In the genomic region with DNA sequence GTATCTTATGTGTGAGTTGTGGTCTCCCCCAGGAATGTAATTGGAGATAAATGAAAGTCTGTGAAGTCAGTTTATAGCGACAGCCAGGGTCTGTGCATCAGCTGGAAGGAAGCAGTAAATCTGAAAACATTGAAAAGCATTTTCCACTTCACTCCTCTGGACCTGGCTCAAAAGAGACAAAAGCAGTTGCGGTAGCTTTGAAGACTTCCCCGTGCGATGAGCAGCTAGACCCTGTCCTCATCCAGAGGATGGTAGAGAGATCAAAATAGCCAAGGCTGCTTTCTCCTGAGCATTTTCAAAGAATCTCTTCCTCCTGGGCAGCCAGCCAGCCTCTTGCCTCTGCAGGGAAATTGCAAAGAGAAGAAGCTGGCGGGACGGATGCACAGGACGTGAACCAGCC, we compare ENCODE assay signal across 8 mouse cellular contexts.
DNase-seq lines count a peak whose midpoint lies in the region; ATAC-seq and TF ChIP-seq lines count a peak whose summit lies in the region.

No protein-coding gene starts in this region.

- no peak overlapping the region for H3K9ac ChIP-seq in kidney, embryonic 16.5 days (replicated peaks; ENCODE audit: low read length)
- H3K9ac ChIP-seq in neural tube, embryonic 15.5 days (replicated peaks) = peak overlapping the region; percentile 28; the same call in 1 of the 2 replicates
- no peak overlapping the region for H3K9ac ChIP-seq in heart, embryonic 11.5 days (ENCODE audit: low read depth, low read length)

- no peak for ATAC-seq in kidney, embryonic 16.5 days (ENCODE audit: low FRiP score, low TSS enrichment)
- no peak for ATAC-seq in neural tube, embryonic 15.5 days (ENCODE audit: low FRiP score)
- no peak for ATAC-seq in heart, embryonic 11.5 days (replicated peaks; ENCODE audit: insufficient number of reproducible peaks, low FRiP score, low TSS enrichment)

- TF ChIP-seq CTCF in cortical plate, adult 2 months (IDR thresholded peaks at IDR 0.05; ENCODE audit: extremely low read depth, insufficient read depth, low read length) = no peak

- no peak overlapping the region for H3K4me2 ChIP-seq in kidney, embryonic 16.5 days (replicated peaks; ENCODE audit: low read depth, low read length)
- H3K4me2 ChIP-seq in neural tube, embryonic 15.5 days = peak overlapping the region; percentile 30
- no peak overlapping the region for H3K4me2 ChIP-seq in heart, embryonic 11.5 days

- no peak for TF ChIP-seq POLR2A in cortical plate, adult 2 months (IDR thresholded peaks at IDR 0.05; ENCODE audit: extremely low read depth, insufficient read depth, low read length)

- WGBS in kidney, embryonic 16.5 days = 44% methylated on average over 7 of the region's 7 CpGs
- WGBS in neural tube, embryonic 15.5 days = 6% methylated on average over 7 of the region's 7 CpGs
- WGBS in heart, embryonic 11.5 days (ENCODE audit: insufficient replicate concordance) = 78% methylated on average over 7 of the region's 7 CpGs

- H3K4me3 ChIP-seq in kidney, embryonic 16.5 days (ENCODE audit: low read length) = no peak overlapping the region
- H3K4me3 ChIP-seq in cortical plate, adult 2 months (ENCODE audit: insufficient read depth, low read length) = no peak overlapping the region
- no peak overlapping the region for H3K4me3 ChIP-seq in neural tube, embryonic 15.5 days (replicated peaks)
- no peak overlapping the region for H3K4me3 ChIP-seq in heart, embryonic 11.5 days (ENCODE audit: low read depth, low read length)

- DNase-seq in kidney, adult 11 months = peak; percentile 3
- peak; percentile 58 to 59 for DNase-seq in kidney, postnatal 4 days
- no peak for DNase-seq in testis, postnatal 10 days (ENCODE audit: low spot score)
- DNase-seq in testis, postnatal 14 days (ENCODE audit: low spot score) = no peak

- no peak overlapping the region for H3K27ac ChIP-seq in kidney, embryonic 16.5 days (ENCODE audit: low read length)
- peak overlapping the region; percentile 67; the same call in 1 of the 2 replicates for H3K27ac ChIP-seq in cortical plate, adult 2 months (ENCODE audit: insufficient read depth, low read length)
- H3K27ac ChIP-seq in neural tube, embryonic 15.5 days (replicated peaks) = peak overlapping the region; percentile 74
- no peak overlapping the region for H3K27ac ChIP-seq in heart, embryonic 11.5 days (ENCODE audit: low read depth, low read length)

- H3K36me3 ChIP-seq in kidney, embryonic 16.5 days (ENCODE audit: insufficient read depth, low read length) = no peaks in the 10 kb centered on the region
- no peaks in the 10 kb centered on the region for H3K36me3 ChIP-seq in neural tube, embryonic 15.5 days
- H3K36me3 ChIP-seq in heart, embryonic 11.5 days (ENCODE audit: control insufficient read depth, insufficient read depth, low read length) = no peaks in the 10 kb centered on the region

- no peaks in the 10 kb centered on the region for H3K4me1 ChIP-seq in kidney, embryonic 16.5 days (ENCODE audit: insufficient read depth, low read length)
- peaks cover 9% of the 10 kb centered on the region; the same call in 1 of the 2 replicates for H3K4me1 ChIP-seq in cortical plate, adult 2 months (ENCODE audit: control insufficient read depth, insufficient read depth, low read length)
- peaks cover 12% of the 10 kb centered on the region for H3K4me1 ChIP-seq in neural tube, embryonic 15.5 days
- no peaks in the 10 kb centered on the region for H3K4me1 ChIP-seq in heart, embryonic 11.5 days (ENCODE audit: control insufficient read depth, insufficient read depth, low read length)

- H3K27me3 ChIP-seq in kidney, embryonic 16.5 days (ENCODE audit: insufficient read depth, low read length) = no peaks in the 10 kb centered on the region
- H3K27me3 ChIP-seq in neural tube, embryonic 15.5 days (replicated peaks) = no peaks in the 10 kb centered on the region
- H3K27me3 ChIP-seq in heart, embryonic 11.5 days (ENCODE audit: control insufficient read depth, insufficient read depth, low read length) = no peaks in the 10 kb centered on the region

- no peaks in the 10 kb centered on the region for H3K9me3 ChIP-seq in kidney, embryonic 16.5 days (ENCODE audit: low read length)
- no peaks in the 10 kb centered on the region for H3K9me3 ChIP-seq in neural tube, embryonic 15.5 days (replicated peaks)
- H3K9me3 ChIP-seq in heart, embryonic 11.5 days (replicated peaks; ENCODE audit: control insufficient read depth, low read length) = no peaks in the 10 kb centered on the region

Comparison
In these comparisons a context has a peak if more than half of its experiments do, and no peak if none do; other contexts are left out.
1. DNase-seq: peak in kidney, adult 11 months (single experiment) and kidney, postnatal 4 days (2 of 2); none in testis, postnatal 10 days (single experiment) and testis, postnatal 14 days (single experiment).
2. H3K27ac ChIP-seq: peak in cortical plate, adult 2 months (single experiment) and neural tube, embryonic 15.5 days (single experiment); none in kidney, embryonic 16.5 days (single experiment) and heart, embryonic 11.5 days (single experiment).